Mouse (Mus musculus) hindlimb bud, embryonic 11.5 days (tissue): ENCODE measurements around the gene Snx29.
"Not testable (repeated sequence)": the region's sequence is repeated elsewhere in the genome, so short reads cannot be mapped to it uniquely, and the experiment has no call there.

ENCODE experiments used
- DNase-seq: peaks from one replicate; pipeline ENCODE4 v3.0.0-alpha.2; 2012; ENCODE audit warnings: low read depth, low spot score; ENCODE audit errors: extremely low spot score

Gene Snx29

GRCm38 (mm10) chr16:11476968-11477367 lies 154.3 kb downstream of the Snx29 start:
- DNase-seq = no peak

- DNase-seq = no peak
These were observed 154.9 kb downstream of the Snx29 start for GRCm38 (mm10) chr16:11477591-11477990.

GRCm38 (mm10) chr16:11479605-11480004 lies 156.9 kb downstream of the Snx29 start:
- DNase-seq = no peak

- no peak for DNase-seq
These were observed 159.5 kb downstream of the Snx29 start for GRCm38 (mm10) chr16:11482189-11482588.

GRCm38 (mm10) chr16:11494895-11495294 lies 172.2 kb downstream of the Snx29 start:
- DNase-seq = no peak

GRCm38 (mm10) chr16:11495923-11496616 lies 173.4 kb downstream of the Snx29 start:
- DNase-seq = no peak

GRCm38 (mm10) chr16:11496721-11497120 lies 174.0 kb downstream of the Snx29 start:
- DNase-seq = no peak

GRCm38 (mm10) chr16:11500061-11500460 lies 177.4 kb downstream of the Snx29 start:
- DNase-seq = no peak

- DNase-seq = no peak
These were observed 178.4 kb downstream of the Snx29 start for GRCm38 (mm10) chr16:11501138-11501537.

- DNase-seq = no peak
These were observed 178.9 kb downstream of the Snx29 start for GRCm38 (mm10) chr16:11501611-11502010.

- DNase-seq = no peak
These were observed 182.2 kb downstream of the Snx29 start for GRCm38 (mm10) chr16:11504666-11505491.

GRCm38 (mm10) chr16:11505492-11506176 lies 182.9 kb downstream of the Snx29 start:
- DNase-seq = no peak

GRCm38 (mm10) chr16:11507188-11507731 lies 184.6 kb downstream of the Snx29 start:
- DNase-seq = no peak

GRCm38 (mm10) chr16:11508341-11508740 lies 185.6 kb downstream of the Snx29 start:
- no peak for DNase-seq

- no peak for DNase-seq
These were observed 187.7 kb downstream of the Snx29 start for GRCm38 (mm10) chr16:11510416-11510815.

- DNase-seq = no peak
These were observed 188.1 kb downstream of the Snx29 start for GRCm38 (mm10) chr16:11510854-11511253.

GRCm38 (mm10) chr16:11511696-11512095 lies 189.0 kb downstream of the Snx29 start:
- DNase-seq = not testable (repeated sequence)

GRCm38 (mm10) chr16:11516681-11517080 lies 194.0 kb downstream of the Snx29 start:
- DNase-seq = no peak

- DNase-seq = no peak
These were observed 194.7 kb downstream of the Snx29 start for GRCm38 (mm10) chr16:11517385-11517784.

GRCm38 (mm10) chr16:11518803-11519498 lies 196.2 kb downstream of the Snx29 start:
- DNase-seq = no peak
